Mouse (Mus musculus) MEL (cell line): ENCODE measurements at regions not wholly inside any gene's neighbourhood (a gene's known extent, or its start where the extent isn't known, plus 50 kb on each side); places are given as distances from the start of the nearest gene placed in this dataset.

Experiments
- CTCF ChIP-seq, 3 experiments: IDR thresholded peaks in 2 of 3; conservative IDR thresholded peaks in 1 of 3; 2 replicates each; pipeline ENCODE4 v1.5.1; 2011 to 2012; ENCODE audit warnings: low read length in 3 of 3, low read depth in 2 of 3, mild to moderate bottlenecking in 2 of 3, improper control_type of control experiment in 1 of 3, inconsistent platforms in 1 of 3, mixed read lengths in 1 of 3, moderate library complexity in 1 of 3; ENCODE audit not compliant: control insufficient read depth in 1 of 3, insufficient read depth in 1 of 3, poor library complexity in 1 of 3, severe bottlenecking in 1 of 3
- EP300 ChIP-seq, 2 experiments: IDR thresholded peaks; 2 replicates each; pipeline ENCODE4 v1.6.1; 2011; ENCODE audit warnings: improper control_type of control experiment in 2 of 2, low read length in 2 of 2, low read depth in 1 of 2, mild to moderate bottlenecking in 1 of 2
- GATA1 ChIP-seq: IDR thresholded peaks from 2 replicates; pipeline ENCODE4 v1.6.1; 2011; ENCODE audit warnings: low read depth, low read length, improper control_type of control experiment
- HCFC1 ChIP-seq: IDR thresholded peaks from 2 replicates; pipeline ENCODE4 v1.6.1; 2012; ENCODE audit warnings: low read depth, mild to moderate bottlenecking, inconsistent platforms, low read length, improper control_type of control experiment, moderate library complexity
- MAFK ChIP-seq: IDR thresholded peaks from 2 replicates; pipeline ENCODE4 v1.6.1; 2011; ENCODE audit warnings: low read depth, mild to moderate bottlenecking, low read length, improper control_type of control experiment, borderline replicate concordance
- POLR2A ChIP-seq, 2 experiments: IDR thresholded peaks; 2 replicates each; pipeline ENCODE4 v1.6.1; 2011 to 2012; ENCODE audit warnings: low read length in 2 of 2, mild to moderate bottlenecking in 2 of 2, control low read depth in 1 of 2, improper control_type of control experiment in 1 of 2, low read depth in 1 of 2, moderate library complexity in 1 of 2; ENCODE audit not compliant: control insufficient read depth in 1 of 2, insufficient read depth in 1 of 2, poor library complexity in 1 of 2
- RCOR1 ChIP-seq: IDR thresholded peaks from 2 replicates; pipeline ENCODE4 v1.6.1; 2012; ENCODE audit warnings: low read depth, mild to moderate bottlenecking, inconsistent platforms, low read length, improper control_type of control experiment
- SMC3 ChIP-seq: IDR thresholded peaks from 2 replicates; pipeline ENCODE4 v1.6.1; 2011; ENCODE audit warnings: low read depth, low read length, improper control_type of control experiment
- UBTF ChIP-seq: IDR thresholded peaks from 2 replicates; pipeline ENCODE4 v1.6.1; 2012; ENCODE audit warnings: low read depth, mild to moderate bottlenecking, inconsistent platforms, low read length, improper control_type of control experiment, moderate library complexity, borderline replicate concordance; ENCODE audit not compliant: insufficient read depth
- ZKSCAN1 ChIP-seq: IDR thresholded peaks from 2 replicates; pipeline ENCODE4 v1.6.1; 2012; ENCODE audit warnings: low read depth, mild to moderate bottlenecking, inconsistent platforms, low read length, improper control_type of control experiment, moderate library complexity
- ZNF384 ChIP-seq: IDR thresholded peaks from 2 replicates; pipeline ENCODE4 v1.6.1; 2012; ENCODE audit warnings: low read depth, mild to moderate bottlenecking, inconsistent platforms, low read length, improper control_type of control experiment

- no peak for TF ChIP-seq SMC3
- no peak for TF ChIP-seq CTCF (IDR thresholded peaks at IDR 0.05 in 2 of 3, conservative IDR thresholded peaks at IDR 0.05 in 1 of 3; ENCODE audit: control insufficient read depth in 1 of 3, insufficient read depth in 1 of 3, low read depth in 2 of 3, low read length in 3 of 3, poor library complexity in 1 of 3, severe bottlenecking in 1 of 3)
- TF ChIP-seq EP300 (IDR thresholded peaks at IDR 0.05; ENCODE audit: low read depth in 1 of 2, low read length in 2 of 2): no peak
- TF ChIP-seq ZKSCAN1: no peak
- TF ChIP-seq RCOR1: no peak
- TF ChIP-seq POLR2A (IDR thresholded peaks at IDR 0.05; ENCODE audit: control insufficient read depth in 1 of 2, insufficient read depth in 1 of 2, low read depth in 1 of 2, low read length in 2 of 2, poor library complexity in 1 of 2): no peak
- TF ChIP-seq ZNF384: no peak
- TF ChIP-seq GATA1: no peak
- TF ChIP-seq MAFK: no peak
- no peak for TF ChIP-seq HCFC1
- TF ChIP-seq UBTF: no peak
Measured at GRCm38 (mm10) chr19:21043958-21044357, 90.0 kb upstream of the Tmc1 start.
